Mouse (Mus musculus) kidney, postnatal 36 days (tissue): ENCODE results near the gene Med12l.

ENCODE experiments used
- DNase-seq, 2 experiments: peaks; one replicate each; pipeline ENCODE4 v3.0.0; 2021 to 2022; ENCODE audit warnings: mixed read lengths in 2 of 2

Gene Med12l

GRCm38 (mm10) chr3:59197329-59197948 is 191.8 kb downstream of the Med12l start:
- DNase-seq = no peak

GRCm38 (mm10) chr3:59203802-59204520 is 198.3 kb downstream of the Med12l start:
- DNase-seq = no peak

GRCm38 (mm10) chr3:59204719-59205503 is 199.3 kb downstream of the Med12l start:
- DNase-seq = no peak

GRCm38 (mm10) chr3:59205941-59206340 is 200.3 kb downstream of the Med12l start:
- DNase-seq = no peak

GRCm38 (mm10) chr3:59208650-59209548 is 203.3 kb downstream of the Med12l start:
- DNase-seq = peak; percentile 21 to 61

GRCm38 (mm10) chr3:59210089-59210488 is 204.5 kb downstream of the Med12l start:
- DNase-seq = no peak

GRCm38 (mm10) chr3:59210727-59211126 is 205.1 kb downstream of the Med12l start, which contains the start of gene P2ry13:
TSS of gene P2ry13 (minus strand) at chr3:59210882.
- no peak for DNase-seq

- no peak for DNase-seq
These were observed 206.2 kb downstream of the Med12l start for GRCm38 (mm10) chr3:59211784-59212183.

- DNase-seq = no peak
These were observed 206.8 kb downstream of the Med12l start for GRCm38 (mm10) chr3:59212404-59212803.

GRCm38 (mm10) chr3:59217211-59217610 is 211.6 kb downstream of the Med12l start:
- no peak for DNase-seq

GRCm38 (mm10) chr3:59219326-59219725 is 213.7 kb downstream of the Med12l start:
- DNase-seq = no peak

- DNase-seq = no peak
These were observed 216.7 kb downstream of the Med12l start for GRCm38 (mm10) chr3:59222303-59222702.

GRCm38 (mm10) chr3:59225411-59225810 is 219.8 kb downstream of the Med12l start:
- no peak for DNase-seq

GRCm38 (mm10) chr3:59227696-59228095 is 222.1 kb downstream of the Med12l start:
- no peak for DNase-seq

GRCm38 (mm10) chr3:59228730-59229551 is 223.3 kb downstream of the Med12l start:
- DNase-seq = peak; percentile 22 to 27

- DNase-seq = no peak
These were observed 225.3 kb downstream of the Med12l start for GRCm38 (mm10) chr3:59230912-59231311.

GRCm38 (mm10) chr3:59234878-59235277 is 229.3 kb downstream of the Med12l start:
- DNase-seq = no peak

- no peak for DNase-seq
These were observed 237.8 kb downstream of the Med12l start for GRCm38 (mm10) chr3:59243384-59243783.

GRCm38 (mm10) chr3:59248031-59248430 is 242.4 kb downstream of the Med12l start:
- DNase-seq = no peak

- no peak for DNase-seq
These were observed 244.8 kb downstream of the Med12l start for GRCm38 (mm10) chr3:59250454-59250853.
